Mouse (Mus musculus) midbrain, embryonic 14.5 days (tissue): ENCODE data around the gene Stx19. TPM values are rescaled to one million over a fixed set of nuclear protein-coding genes. Genes with fewer than 3 reads are reported as not detected.
A peak's percentile ranks its signal among the peaks of the same experiment; 100 is the strongest.

Source experiments
- ATAC-seq: fragments of 200-750 bp; cut with Nextera tagmentation; 2 replicates; pipeline ENCODE4 v1.8.0; 2017; ENCODE audit warnings: moderate number of reproducible peaks, moderate library complexity; ENCODE audit not compliant: low FRiP score, low TSS enrichment
- DNase-seq: peaks from one replicate; pipeline ENCODE4 v3.0.0-alpha.2; 2015
- H3K27ac ChIP-seq: fragments of 300-500 bp; sonication (generic); replicated peaks from 2 replicates; pipeline ENCODE4 v1.5.1; 2014; ENCODE audit warnings: mild to moderate bottlenecking, low read depth, low read length, moderate library complexity
- H3K27me3 ChIP-seq: fragments of 300-500 bp; sonication (generic); 2 replicates; pipeline ENCODE4 v1.6.1; 2014; ENCODE audit warnings: low read length, control low read depth, mixed read lengths; ENCODE audit not compliant: control insufficient read depth, insufficient read depth
- H3K36me3 ChIP-seq: fragments of 300-500 bp; sonication (generic); 2 replicates; pipeline ENCODE4 v1.6.1; 2014; ENCODE audit warnings: low read length, control low read depth; ENCODE audit not compliant: control insufficient read depth, insufficient read depth
- H3K4me1 ChIP-seq: fragments of 300-500 bp; sonication (generic); 2 replicates; pipeline ENCODE4 v1.6.1; 2014; ENCODE audit warnings: mild to moderate bottlenecking, antibody characterized with exemption, low read length, control low read depth; ENCODE audit not compliant: control insufficient read depth, insufficient read depth
- H3K4me2 ChIP-seq: fragments of 300-500 bp; sonication (generic); 2 replicates; pipeline ENCODE4 v1.6.1; 2014; ENCODE audit warnings: mild to moderate bottlenecking, low read length, moderate library complexity
- H3K4me3 ChIP-seq: fragments of 300-500 bp; sonication (generic); replicated peaks from 2 replicates; pipeline ENCODE4 v1.5.1; 2014; ENCODE audit warnings: low read depth, low read length
- H3K9ac ChIP-seq: fragments of 300-500 bp; sonication (generic); replicated peaks from 2 replicates; pipeline ENCODE4 v1.6.1; 2014; ENCODE audit warnings: mild to moderate bottlenecking, low read length, moderate library complexity
- H3K9me3 ChIP-seq: fragments of 300-500 bp; sonication (generic); 2 replicates; pipeline ENCODE4 v1.6.1; 2016; ENCODE audit warnings: low read length, control low read depth, mixed read lengths; ENCODE audit not compliant: control insufficient read depth
- WGBS: fragments of 180-500 bp; shearing (Covaris S2); extraction: QIAGEN DNeasy Blood & Tissue Kit; methylation state at CpG from one replicate; pipeline ENCODE4 v1.1.7; 2014; 5-methylcytosine and 5-hydroxymethylcytosine counted together
- polyA plus RNA-seq: library from polyadenylated mRNA; unstranded; fragments of >200 nt; fragmentation: Nextera tagmentation; extraction: Ambion mirVana; gene quantifications from 2 replicates; pipeline ENCODE4 v1.2.1, GENCODE M21; 2014

The Stx19 gene
- polyA plus RNA-seq, 1 experiment from 2014 or later, result 0.20 TPM

- no peak overlapping the region for H3K9ac ChIP-seq
- peaks cover 29% of the 10 kb centered on the region for H3K36me3 ChIP-seq
- WGBS, result 94% methylated on average over 3 of the region's 3 CpGs
- H3K27ac ChIP-seq, result no peak overlapping the region
- DNase-seq (no peak), ATAC-seq (no peak)
- no peaks in the 10 kb centered on the region for H3K9me3 ChIP-seq
- no peak overlapping the region for H3K4me3 ChIP-seq
- no peaks in the 10 kb centered on the region for H3K27me3 ChIP-seq
- H3K4me1 ChIP-seq, result no peaks in the 10 kb centered on the region
- no peak overlapping the region for H3K4me2 ChIP-seq
These were observed 14.6 kb upstream of the Stx19 start for GRCm38 (mm10) chr16:62799839-62800238.

GRCm38 (mm10) chr16:62804621-62805020, 9.9 kb upstream of the Stx19 start:
- Histone ChIP-seq H3K9me3 (no peaks in the 10 kb centered on the region), H3K27ac (no peak overlapping the region), H3K4me3 (no peak overlapping the region), H3K9ac (no peak overlapping the region), H3K4me2 (no peak overlapping the region), H3K4me1 (no peaks in the 10 kb centered on the region), H3K27me3 (no peaks in the 10 kb centered on the region), H3K36me3 (peaks cover 17% of the 10 kb centered on the region; the same call in 1 of the 2 replicates)
- no peak for ATAC-seq
- DNase-seq, result no peak
- WGBS, result 91% methylated on average over 3 of the region's 3 CpGs

- no peak overlapping the region for H3K27ac ChIP-seq
- no peak for DNase-seq
- no peak for ATAC-seq
- 0 out of 2 replicates have a peak, but pooled peaks cover 7% of the 10 kb centered on the region for H3K36me3 ChIP-seq
- 63% methylated on average over 8 of the region's 8 CpGs for WGBS
- H3K4me3 ChIP-seq, result no peak overlapping the region
- H3K4me1 ChIP-seq, result no peaks in the 10 kb centered on the region
- no peak overlapping the region for H3K9ac ChIP-seq
- H3K27me3 ChIP-seq, result no peaks in the 10 kb centered on the region
- H3K4me2 ChIP-seq, result no peak overlapping the region
- H3K9me3 ChIP-seq, result no peaks in the 10 kb centered on the region
These were observed 7.1 kb upstream of the Stx19 start for GRCm38 (mm10) chr16:62807249-62807979.

- H3K36me3 ChIP-seq, result no peaks in the 10 kb centered on the region
- H3K9ac ChIP-seq, result no peak overlapping the region
- H3K4me3 ChIP-seq, result no peak overlapping the region
- no peaks in the 10 kb centered on the region for H3K4me1 ChIP-seq
- H3K9me3 ChIP-seq, result no peaks in the 10 kb centered on the region
- H3K27ac ChIP-seq, result no peak overlapping the region
- ATAC-seq, result no peak
- no peak overlapping the region for H3K4me2 ChIP-seq
- no peaks in the 10 kb centered on the region for H3K27me3 ChIP-seq
- 93% methylated on average over 4 of the region's 4 CpGs for WGBS
- DNase-seq, result no peak
These were observed 3.6 kb upstream of the Stx19 start for GRCm38 (mm10) chr16:62810855-62811254.

- no peaks in the 10 kb centered on the region for H3K4me1 ChIP-seq
- no peak overlapping the region for H3K4me2 ChIP-seq
- no peaks in the 10 kb centered on the region for H3K36me3 ChIP-seq
- H3K27me3 ChIP-seq, result no peaks in the 10 kb centered on the region
- no peak overlapping the region for H3K9ac ChIP-seq
- H3K27ac ChIP-seq, result no peak overlapping the region
- H3K4me3 ChIP-seq, result no peak overlapping the region
- ATAC-seq (no peak), DNase-seq (no peak)
- H3K9me3 ChIP-seq, result no peaks in the 10 kb centered on the region
- WGBS, result 76% methylated on average over 5 of the region's 5 CpGs
These were observed 686 bp upstream of the Stx19 start for GRCm38 (mm10) chr16:62813790-62814189.

- H3K9me3 ChIP-seq, result no peaks in the 10 kb centered on the region
- ATAC-seq (no peak), DNase-seq (no peak)
- H3K4me1 ChIP-seq, result no peaks in the 10 kb centered on the region
- no peak overlapping the region for H3K9ac ChIP-seq
- no peak overlapping the region for H3K27ac ChIP-seq
- no peaks in the 10 kb centered on the region for H3K36me3 ChIP-seq
- H3K4me3 ChIP-seq, result no peak overlapping the region
- H3K27me3 ChIP-seq, result no peaks in the 10 kb centered on the region
- no peak overlapping the region for H3K4me2 ChIP-seq
- WGBS, result 93% methylated on average over 6 of the region's 6 CpGs
These were observed 8.0 kb downstream of the Stx19 start for GRCm38 (mm10) chr16:62822472-62822871.

GRCm38 (mm10) chr16:62826156-62827001, 11.9 kb downstream of the Stx19 start:
- H3K27ac ChIP-seq, result no peak overlapping the region
- H3K4me3 ChIP-seq, result no peak overlapping the region
- ATAC-seq, result no peak
- no peaks in the 10 kb centered on the region for H3K36me3 ChIP-seq
- DNase-seq, result peak; percentile 85
- no peak overlapping the region for H3K4me2 ChIP-seq
- no peak overlapping the region for H3K9ac ChIP-seq
- H3K27me3 ChIP-seq, result no peaks in the 10 kb centered on the region
- WGBS, result 82% methylated on average over 12 of the region's 12 CpGs
- H3K9me3 ChIP-seq, result no peaks in the 10 kb centered on the region
- no peaks in the 10 kb centered on the region for H3K4me1 ChIP-seq

- Histone ChIP-seq H3K9me3 (no peaks in the 10 kb centered on the region), H3K27ac (no peak overlapping the region), H3K36me3 (no peaks in the 10 kb centered on the region), H3K27me3 (no peaks in the 10 kb centered on the region), H3K4me2 (no peak overlapping the region), H3K4me3 (no peak overlapping the region), H3K9ac (no peak overlapping the region), H3K4me1 (no peaks in the 10 kb centered on the region)
- 91% methylated on average over 2 of the region's 2 CpGs for WGBS
- ATAC-seq (no peak), DNase-seq (no peak)
These were observed 17.6 kb downstream of the Stx19 start for GRCm38 (mm10) chr16:62832027-62832426.
